Mouse (Mus musculus) frontal cortex, postnatal 25 days (tissue): Measurements from ENCODE around the gene Epo.

ENCODE experiments used
- DNase-seq, 2 experiments: peaks; one replicate each; pipeline ENCODE4 v3.0.0; 2022; ENCODE audit warnings: low spot score in 2 of 2

Gene Epo

DNA sequence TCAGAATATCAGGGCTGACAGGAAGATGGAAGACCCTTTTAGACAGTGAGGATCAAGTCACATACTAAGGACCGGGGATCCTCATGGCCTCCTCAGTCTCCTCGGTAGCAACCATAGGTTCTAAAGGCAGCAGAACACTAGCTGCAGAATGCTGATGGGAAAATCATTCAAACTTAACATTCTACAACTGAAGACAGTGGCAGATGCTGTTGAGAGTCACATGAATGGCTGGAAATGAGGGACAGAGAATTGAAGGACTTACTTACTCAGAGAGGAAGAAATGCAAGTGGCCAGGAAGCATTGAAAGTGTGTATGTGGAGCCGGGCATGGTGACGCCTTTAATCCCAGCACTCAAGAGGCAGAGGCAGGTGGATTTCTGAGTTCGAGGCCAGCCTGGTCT, 56.1 kb downstream of the Epo start, which contains the start of gene Zan:
TSS of gene Zan (minus strand) at position 101 of the 400 bp plus-strand sequence.
- DNase-seq, result no peak

DNA sequence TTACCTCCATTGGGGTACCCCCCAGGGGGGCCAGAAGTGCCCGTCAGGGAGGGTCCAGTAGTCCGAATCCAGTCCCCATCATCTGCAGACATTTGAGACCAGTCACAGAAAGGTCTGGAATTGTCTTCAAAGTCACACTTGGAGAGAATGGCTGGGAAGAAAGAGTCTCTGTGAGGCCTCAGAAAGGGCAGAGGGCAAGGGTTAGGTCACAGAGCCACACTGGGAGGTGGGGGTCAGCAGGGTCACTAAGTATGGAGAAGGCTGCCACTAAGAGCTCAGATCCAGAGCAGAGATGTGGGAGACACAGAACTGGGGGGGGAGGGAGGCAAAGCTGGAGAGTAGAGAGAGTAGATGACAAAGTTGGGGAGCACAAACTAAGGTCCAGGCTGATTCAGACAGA, 58.7 kb downstream of the Epo start:
- DNase-seq, result no peak

- DNase-seq, result no peak
Measured at GRCm38 (mm10) chr5:137472252-137472904, 60.7 kb downstream of the Epo start.

GRCm38 (mm10) chr5:137466946-137467345, 66.1 kb downstream of the Epo start:
- no peak for DNase-seq

DNA sequence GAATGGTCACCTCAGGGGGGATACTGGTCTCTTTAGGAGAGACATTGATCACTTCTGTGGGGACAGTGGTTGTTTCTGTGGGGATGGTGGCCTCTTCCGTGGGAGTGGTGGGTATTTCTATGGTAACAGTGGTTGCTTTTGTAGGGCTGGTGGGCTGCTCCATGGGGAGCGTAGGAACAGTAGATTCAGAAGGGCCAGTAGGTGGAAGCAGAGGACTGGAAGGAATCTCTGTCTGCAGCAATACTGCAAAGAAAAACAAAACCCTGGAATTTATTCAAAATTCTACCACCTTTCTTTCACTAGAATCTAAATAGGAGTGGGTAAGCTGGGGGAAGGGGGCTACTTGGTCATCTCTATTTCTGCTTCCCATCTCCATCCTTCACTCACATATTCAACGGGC, 68.0 kb downstream of the Epo start:
- no peak for DNase-seq

- DNase-seq, result no peak
Measured at GRCm38 (mm10) chr5:137455866-137456591, 77.0 kb downstream of the Epo start.

GRCm38 (mm10) chr5:137455206-137455605, 77.8 kb downstream of the Epo start:
- DNase-seq, result no peak

DNA sequence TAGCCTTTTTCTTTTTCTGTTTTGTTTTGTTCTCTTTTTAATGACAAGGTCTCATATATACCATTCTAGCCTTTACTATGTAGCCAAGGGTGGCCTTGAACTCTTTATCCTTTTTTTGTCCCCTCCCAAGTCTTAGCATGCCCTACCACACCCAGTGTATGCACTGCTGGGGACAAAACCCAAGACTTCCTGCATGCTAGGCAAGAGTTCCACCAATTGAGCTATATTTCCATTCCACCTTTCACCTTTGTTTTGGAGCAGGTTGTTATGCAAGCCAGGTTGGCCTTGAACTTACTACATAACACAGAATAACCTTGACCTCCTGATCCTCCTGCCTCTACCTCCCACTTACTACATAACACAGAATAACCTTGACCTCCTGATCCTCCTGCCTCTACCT, 87.5 kb downstream of the Epo start:
- no peak for DNase-seq

DNA sequence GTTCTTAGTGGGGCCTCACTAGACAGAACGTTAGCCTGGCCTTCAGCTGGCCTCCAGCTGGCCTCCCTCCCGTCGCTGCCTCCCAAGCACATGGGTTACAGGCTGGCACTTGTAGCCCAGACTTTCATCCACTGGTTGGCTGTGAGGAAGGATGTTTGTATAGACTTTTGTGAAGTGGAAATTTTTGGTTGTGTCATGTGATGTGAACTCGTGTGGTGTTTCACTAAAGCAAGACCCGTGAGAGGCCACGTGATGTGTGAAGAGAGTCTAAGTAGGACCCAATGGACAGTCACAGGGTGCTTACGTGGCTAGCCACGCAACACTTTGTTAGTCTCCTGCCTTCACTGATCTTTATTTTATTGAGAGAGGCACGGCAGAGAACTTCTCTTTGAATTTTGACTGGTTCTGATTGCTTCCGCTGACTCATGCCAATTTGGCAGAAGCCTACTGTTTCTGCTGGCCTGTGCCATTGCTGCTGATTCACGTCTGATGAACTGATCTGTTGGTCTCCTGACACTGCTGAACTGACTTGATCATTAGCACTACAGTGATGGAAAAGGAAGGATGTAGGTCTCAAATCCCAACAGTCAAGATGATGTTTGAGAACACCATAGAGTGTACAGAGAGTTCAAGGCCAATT, 92.7 kb downstream of the Epo start:
- DNase-seq, result no peak

DNA sequence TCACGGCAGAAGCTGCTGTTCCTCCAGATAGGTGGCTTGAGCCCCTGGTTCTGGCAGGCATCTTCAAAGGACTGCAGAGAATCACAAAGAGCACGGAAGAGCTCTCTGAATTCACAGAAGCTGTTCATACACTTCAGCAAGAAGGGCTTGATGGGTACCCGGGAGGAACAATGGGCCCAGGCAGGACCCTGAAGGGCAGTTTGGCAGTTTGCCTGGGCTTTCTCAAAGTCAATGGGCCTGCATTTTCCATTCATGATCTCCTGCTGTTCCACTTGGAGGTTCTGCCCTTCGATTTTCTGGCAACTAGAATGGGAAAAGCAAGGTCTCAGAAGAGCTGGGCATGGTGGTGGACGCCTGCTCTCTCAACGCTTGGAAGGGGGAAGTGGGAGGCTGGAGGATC, 99.2 kb downstream of the Epo start:
- no peak for DNase-seq
